Mouse (Mus musculus) ES-E14 (cell line): Measurements from ENCODE around the gene Cav2.

Source experiments
- CHD2 ChIP-seq: IDR thresholded peaks from 2 replicates; pipeline ENCODE4 v1.6.1; 2014; ENCODE audit warnings: mild to moderate bottlenecking, low read depth, low read length, inconsistent platforms
- MAFK ChIP-seq: IDR thresholded peaks from 2 replicates; pipeline ENCODE4 v1.6.1; 2014; ENCODE audit warnings: mild to moderate bottlenecking, low read depth, low read length, inconsistent platforms; ENCODE audit not compliant: insufficient read depth
- ZC3H11A ChIP-seq: IDR thresholded peaks from 2 replicates; pipeline ENCODE4 v1.6.1; 2012; ENCODE audit warnings: low read depth, mild to moderate bottlenecking, inconsistent platforms, low read length, borderline replicate concordance
- ZNF384 ChIP-seq: IDR thresholded peaks from 2 replicates; pipeline ENCODE4 v1.6.1; 2012; ENCODE audit warnings: low read depth, low read length, inconsistent platforms

- TF ChIP-seq CHD2 (no peak), ZNF384 (no peak), ZC3H11A (no peak), MAFK (no peak)
Measured at GRCm38 (mm10) chr6:17295116-17295515, 14.1 kb downstream of the Cav2 start.
